ENCODE assay signal across 8 mouse cellular contexts in genomic region chr17:13472460-13473062, GRCm38 (mm10).
DNase-seq lines count a peak whose midpoint lies in the region; ATAC-seq and TF ChIP-seq lines count a peak whose summit lies in the region.

No protein-coding gene starts in this region.

- peak; percentile 47 for ATAC-seq in kidney, embryonic 14.5 days (ENCODE audit: low FRiP score, low TSS enrichment)
- ATAC-seq in limb, embryonic 14.5 days (ENCODE audit: low FRiP score, low read depth): peak; percentile 60; the same call in 1 of the 2 replicates
- peak; percentile 75 for ATAC-seq in neural tube, embryonic 13.5 days (ENCODE audit: low read depth)

- no peaks in the 10 kb centered on the region for H3K27me3 ChIP-seq in kidney, embryonic 14.5 days (ENCODE audit: control insufficient read depth, insufficient read depth, low read length)
- H3K27me3 ChIP-seq in limb, embryonic 14.5 days (ENCODE audit: control insufficient read depth, insufficient read depth, low read length): no peaks in the 10 kb centered on the region
- no peaks in the 10 kb centered on the region for H3K27me3 ChIP-seq in neural tube, embryonic 13.5 days

- 20% methylated on average over 7 of the region's 7 CpGs for WGBS in kidney, embryonic 14.5 days
- WGBS in limb, embryonic 14.5 days: 19% methylated on average over 7 of the region's 7 CpGs
- WGBS in neural tube, embryonic 13.5 days: 17% methylated on average over 7 of the region's 7 CpGs

- H3K27ac ChIP-seq in kidney, embryonic 14.5 days (ENCODE audit: low read depth, low read length): no peak overlapping the region
- H3K27ac ChIP-seq in limb, embryonic 14.5 days (replicated peaks; ENCODE audit: low read depth, low read length): no peak overlapping the region
- H3K27ac ChIP-seq in neural tube, embryonic 13.5 days (replicated peaks): no peak overlapping the region

- H3K4me2 ChIP-seq in kidney, embryonic 14.5 days (replicated peaks; ENCODE audit: low read depth, low read length): no peak overlapping the region
- H3K4me2 ChIP-seq in limb, embryonic 14.5 days (replicated peaks; ENCODE audit: low read depth, low read length, severe bottlenecking): no peak overlapping the region
- no peak overlapping the region for H3K4me2 ChIP-seq in neural tube, embryonic 13.5 days

- TF ChIP-seq POLR2A in limb, embryonic 14.5 days (IDR thresholded peaks at IDR 0.05; ENCODE audit: borderline replicate concordance, extremely low read depth, insufficient read depth, insufficient read length): no peak

- H3K9me3 ChIP-seq in kidney, embryonic 14.5 days (ENCODE audit: control insufficient read depth, low read length): no peaks in the 10 kb centered on the region
- no peaks in the 10 kb centered on the region for H3K9me3 ChIP-seq in limb, embryonic 14.5 days (ENCODE audit: control insufficient read depth, low read length)
- no peaks in the 10 kb centered on the region for H3K9me3 ChIP-seq in neural tube, embryonic 13.5 days

- H3K4me3 ChIP-seq in kidney, embryonic 14.5 days (ENCODE audit: low read length): no peak overlapping the region
- no peak overlapping the region for H3K4me3 ChIP-seq in limb, embryonic 14.5 days (replicated peaks; ENCODE audit: low read length)
- H3K4me3 ChIP-seq in neural tube, embryonic 13.5 days: no peak overlapping the region

- no peaks in the 10 kb centered on the region for H3K36me3 ChIP-seq in kidney, embryonic 14.5 days (ENCODE audit: control insufficient read depth, insufficient read depth, low read length)
- H3K36me3 ChIP-seq in limb, embryonic 14.5 days (ENCODE audit: control insufficient read depth, insufficient read depth, low read length): no peaks in the 10 kb centered on the region
- H3K36me3 ChIP-seq in neural tube, embryonic 13.5 days: no peaks in the 10 kb centered on the region

- peak; percentile 89 for DNase-seq in 3T3-L1 (ENCODE audit: low read depth, low spot score)
- peak; percentile 59 to 67 for DNase-seq in adrenal gland, adult 18-20 months (ENCODE audit: low spot score in 2 of 2)
- DNase-seq in embryo, embryonic 10.5 days (ENCODE audit: low spot score): peak; percentile 92
- peak; percentile 41 to 69 for DNase-seq in gastrocnemius, postnatal 4 days (ENCODE audit: low spot score in 2 of 2)
- peak; percentile 84 for DNase-seq in limb, embryonic 14.5 days (ENCODE audit: low spot score)
- DNase-seq in testis, postnatal 14 days (ENCODE audit: low spot score): peak; percentile 27

- no peaks in the 10 kb centered on the region for H3K4me1 ChIP-seq in kidney, embryonic 14.5 days (ENCODE audit: control insufficient read depth, insufficient read depth, low read length)
- no peaks in the 10 kb centered on the region for H3K4me1 ChIP-seq in limb, embryonic 14.5 days (ENCODE audit: control insufficient read depth, insufficient read depth, low read length)
- H3K4me1 ChIP-seq in neural tube, embryonic 13.5 days (replicated peaks): peaks cover 14% of the 10 kb centered on the region

- no peak overlapping the region for H3K9ac ChIP-seq in kidney, embryonic 14.5 days (ENCODE audit: low read depth, low read length)
- H3K9ac ChIP-seq in limb, embryonic 14.5 days (ENCODE audit: low read depth, low read length, severe bottlenecking): no peak overlapping the region
- H3K9ac ChIP-seq in neural tube, embryonic 13.5 days: no peak overlapping the region

Comparison
In these comparisons a context has a peak if more than half of its experiments do, and no peak if none do; other contexts are left out.
1. DNase-seq: peak in every context shown above with its lines; median percentile 92 in embryo, embryonic 10.5 days; 89 in 3T3-L1; 84 in limb, embryonic 14.5 days; 63 in adrenal gland, adult 18-20 months; 55 in gastrocnemius, postnatal 4 days; 27 in testis, postnatal 14 days.